Mouse (Mus musculus) embryonic facial prominence, embryonic 12.5 days (tissue): ENCODE data around the gene Pdcl. TPM values are rescaled to one million over a fixed set of nuclear protein-coding genes. Genes with fewer than 3 reads are reported as not detected.

Experiments used
- polyA plus RNA-seq: library from polyadenylated mRNA; unstranded; fragments of >200 nt; fragmentation: Nextera tagmentation; extraction: Ambion mirVana; gene quantifications from 2 replicates; pipeline ENCODE4 v1.2.1, GENCODE M21; 2016

The Pdcl gene
- polyA plus RNA-seq, 1 experiment from 2014 or later, result 52.7 TPM

Other genes with a start within 250 kb of the Pdcl start
- gene Olfr362, start 241.4 kb downstream of the Pdcl start, polyA plus RNA-seq, result not detected in 2 replicates
- gene Olfr364-ps1, start 220.0 kb downstream of the Pdcl start, polyA plus RNA-seq, result not detected in 2 replicates
- not detected in 2 replicates for gene Olfr365, start 171.1 kb downstream of the Pdcl start, polyA plus RNA-seq
- gene Olfr366, start 147.8 kb downstream of the Pdcl start, polyA plus RNA-seq, result not detected in 2 replicates
- gene Olfr368, start 32.8 kb downstream of the Pdcl start, polyA plus RNA-seq, result not detected in 2 replicates
- 22.9 and 23.1 TPM in 2 replicates for gene Rc3h2, start 63.6 kb upstream of the Pdcl start, polyA plus RNA-seq
- 10.5 and 12.4 TPM in 2 replicates for gene Zbtb26, start 83.8 kb upstream of the Pdcl start, polyA plus RNA-seq
- gene Zbtb6, start 83.8 kb upstream of the Pdcl start, polyA plus RNA-seq, result 8.1 and 8.7 TPM in 2 replicates
- gene Rabgap1, start 83.9 kb upstream of the Pdcl start, polyA plus RNA-seq, result 63.2 and 65.1 TPM in 2 replicates
- 2.3 TPM in 2 replicates for gene Gpr21, start 157.0 kb upstream of the Pdcl start, polyA plus RNA-seq